Mouse (Mus musculus) erythroblast, embryonic 14.5 days (primary cell): ENCODE data around the gene M6pr. TPM values are rescaled to one million over a fixed set of nuclear protein-coding genes. Genes with fewer than 3 reads are reported as not detected.

Experiments
- H3K27me3 ChIP-seq: 2 replicates; pipeline ENCODE4 v1.6.1; 2012; ENCODE audit warnings: inconsistent platforms; ENCODE audit not compliant: control insufficient read depth
- H3K36me3 ChIP-seq: 2 replicates; pipeline ENCODE4 v1.6.1; 2012; ENCODE audit warnings: mild to moderate bottlenecking, inconsistent platforms; ENCODE audit not compliant: control insufficient read depth
- H3K4me1 ChIP-seq: 2 replicates; pipeline ENCODE4 v1.6.1; 2012; ENCODE audit warnings: inconsistent platforms; ENCODE audit not compliant: control insufficient read depth
- H3K4me3 ChIP-seq: replicated peaks from 2 replicates; pipeline ENCODE3; 2012; ENCODE audit warnings: moderate library complexity, mild to moderate bottlenecking, inconsistent platforms
- H3K9me3 ChIP-seq: 2 replicates; pipeline ENCODE4 v1.6.1; 2012; ENCODE audit warnings: low read length, inconsistent platforms, mixed read lengths; ENCODE audit not compliant: control insufficient read depth
- GATA1 ChIP-seq: IDR thresholded peaks from 2 replicates; pipeline ENCODE4 v1.6.1; 2012; ENCODE audit warnings: low read length, inconsistent platforms, mixed read lengths
- TAL1 ChIP-seq: IDR thresholded peaks from 3 replicates; pipeline ENCODE4 v1.6.1; 2012; ENCODE audit warnings: low read length, inconsistent platforms, mixed read lengths
- polyA plus RNA-seq: library from polyadenylated mRNA; stranded (reverse); fragments of >175 nt; gene quantifications from 2 replicates; pipeline ENCODE4 v1.2.3, GENCODE M21; 2012

The M6pr gene
- polyA plus RNA-seq, 1 experiment = 0.79 TPM

DNA sequence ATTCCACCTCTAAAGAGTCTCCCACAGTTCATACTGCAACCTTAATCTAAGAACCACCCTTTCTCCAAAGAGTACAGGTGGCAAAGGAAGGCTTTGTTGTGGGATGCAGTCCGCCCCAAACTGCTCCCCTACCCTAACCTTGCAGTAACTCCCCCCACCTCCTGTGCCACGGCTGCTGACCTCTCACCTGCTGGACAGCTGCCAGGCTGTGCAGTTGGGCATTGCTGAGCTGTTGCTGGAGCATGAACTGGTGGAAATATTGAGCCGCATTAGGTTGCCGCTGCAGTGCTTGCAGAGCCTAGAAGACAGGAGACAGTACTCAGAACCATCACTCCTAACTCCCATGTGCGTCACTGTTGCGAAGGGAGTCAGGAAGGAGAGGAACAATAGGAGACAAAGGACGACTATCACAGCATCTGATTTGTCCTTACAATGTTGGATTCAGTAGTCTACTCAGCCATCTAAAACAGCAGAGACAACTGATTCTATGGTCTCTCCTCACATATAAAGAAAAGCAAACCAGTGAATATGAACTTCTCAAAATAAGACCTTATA lies 26.3 kb downstream of the M6pr start:
- Histone ChIP-seq H3K36me3 (peaks cover 2% of the 10 kb centered on the region; the same call in 1 of the 2 replicates), H3K27me3 (peaks cover 19% of the 10 kb centered on the region), H3K9me3 (no peaks in the 10 kb centered on the region), H3K4me1 (peaks cover 8% of the 10 kb centered on the region), H3K4me3 (no peak overlapping the region)
- TF ChIP-seq GATA1 (no peak), TAL1 (no peak)

DNA sequence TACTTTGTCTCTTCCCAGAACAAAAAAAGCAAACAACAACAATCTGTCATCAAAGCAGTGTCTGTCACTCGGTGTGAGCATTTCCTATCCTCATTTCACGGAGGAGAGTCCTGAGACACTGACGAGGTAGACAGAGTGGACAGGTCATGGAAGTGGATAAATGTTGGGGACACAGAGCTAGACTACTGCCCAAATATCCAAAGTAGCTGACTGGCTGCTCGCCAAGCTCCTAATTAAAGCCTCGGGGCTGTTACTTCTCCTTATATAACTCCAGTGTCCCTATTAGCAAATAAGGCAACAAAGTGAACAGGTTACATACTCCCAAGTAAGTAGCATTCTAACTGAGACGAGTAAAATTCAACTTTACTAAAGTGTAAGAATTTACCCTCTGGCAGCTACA lies 29.0 kb downstream of the M6pr start:
- H3K4me1 ChIP-seq = peaks cover 15% of the 10 kb centered on the region
- H3K27me3 ChIP-seq = peaks cover 30% of the 10 kb centered on the region
- peaks cover 2% of the 10 kb centered on the region; the same call in 1 of the 2 replicates for H3K36me3 ChIP-seq
- TF ChIP-seq TAL1 (no peak), GATA1 (no peak)
- no peak overlapping the region for H3K4me3 ChIP-seq
- no peaks in the 10 kb centered on the region for H3K9me3 ChIP-seq

DNA sequence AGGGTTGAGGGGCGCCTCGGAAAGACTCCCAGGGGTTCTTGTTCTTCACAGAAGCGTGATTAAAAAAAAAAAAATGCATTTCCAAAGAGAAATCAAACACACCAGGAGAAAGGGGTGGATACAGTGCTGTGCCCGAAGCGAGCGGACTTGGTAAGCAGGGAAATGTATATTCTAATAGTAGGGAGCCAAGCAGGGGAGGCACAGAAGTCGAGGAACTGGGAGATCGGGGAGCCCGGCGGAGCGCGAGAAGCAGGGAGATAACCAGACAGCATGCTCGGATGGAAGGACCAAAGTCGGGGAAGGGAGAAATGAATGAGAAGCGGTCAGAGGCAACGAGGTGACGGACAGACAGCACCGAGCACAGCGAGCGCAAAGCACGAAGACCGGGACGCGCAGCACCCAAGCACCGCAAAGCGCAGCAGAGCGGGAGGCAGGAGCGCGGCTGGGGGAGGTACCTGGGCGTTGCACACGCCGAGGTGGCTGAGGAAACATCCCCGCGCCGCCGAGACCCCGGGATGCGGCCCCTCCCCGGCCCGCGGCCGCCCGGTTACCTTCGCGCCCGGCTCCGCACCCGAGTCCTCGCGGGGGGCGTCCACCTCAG lies 30.6 kb downstream of the M6pr start:
- H3K36me3 ChIP-seq = no peaks in the 10 kb centered on the region
- H3K27me3 ChIP-seq = peaks cover 30% of the 10 kb centered on the region
- TF ChIP-seq GATA1 (no peak), TAL1 (no peak)
- H3K4me1 ChIP-seq = peaks cover 15% of the 10 kb centered on the region
- peak overlapping the region; percentile 72 for H3K4me3 ChIP-seq
- no peaks in the 10 kb centered on the region for H3K9me3 ChIP-seq

DNA sequence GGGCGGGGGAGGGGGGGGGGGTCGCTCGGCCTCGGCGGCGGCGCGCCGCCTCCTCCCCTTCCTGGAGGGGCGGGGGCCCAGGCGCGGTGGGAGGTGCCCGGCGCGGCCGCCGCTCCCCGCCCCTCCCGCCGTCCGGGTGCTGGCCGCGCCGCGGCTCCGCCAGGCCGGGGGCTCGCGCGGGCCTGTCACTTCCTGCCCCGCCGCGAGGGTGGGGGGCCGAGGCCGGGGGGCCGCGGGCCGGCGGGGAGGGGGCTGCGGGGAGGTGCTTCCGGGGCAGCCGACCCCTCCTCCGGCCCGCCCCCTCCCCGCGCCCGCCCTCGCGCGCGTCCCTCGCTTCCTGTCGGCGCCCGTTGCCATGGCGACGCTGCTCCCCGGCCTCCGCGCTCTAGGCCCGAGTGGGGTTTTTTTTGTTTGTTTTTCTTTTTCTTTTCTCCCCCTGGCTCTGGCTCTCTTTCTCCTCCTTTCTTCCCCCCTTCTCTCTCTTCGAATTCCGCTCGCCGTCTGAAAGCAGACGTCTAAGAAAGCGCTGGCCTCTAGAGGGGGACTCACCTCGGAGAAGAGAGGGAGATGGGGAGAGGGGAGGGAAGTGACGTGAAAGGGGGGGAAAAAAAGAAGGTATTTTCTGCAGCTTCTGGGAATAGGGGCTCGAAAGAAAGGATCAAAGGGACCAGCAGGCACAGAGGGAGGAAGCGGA lies 31.3 kb downstream of the M6pr start:
- Histone ChIP-seq H3K27me3 (peaks cover 30% of the 10 kb centered on the region), H3K4me1 (peaks cover 15% of the 10 kb centered on the region), H3K4me3 (peak overlapping the region; percentile 72), H3K36me3 (no peaks in the 10 kb centered on the region), H3K9me3 (no peaks in the 10 kb centered on the region)
- TF ChIP-seq TAL1 (no peak), GATA1 (no peak)

DNA sequence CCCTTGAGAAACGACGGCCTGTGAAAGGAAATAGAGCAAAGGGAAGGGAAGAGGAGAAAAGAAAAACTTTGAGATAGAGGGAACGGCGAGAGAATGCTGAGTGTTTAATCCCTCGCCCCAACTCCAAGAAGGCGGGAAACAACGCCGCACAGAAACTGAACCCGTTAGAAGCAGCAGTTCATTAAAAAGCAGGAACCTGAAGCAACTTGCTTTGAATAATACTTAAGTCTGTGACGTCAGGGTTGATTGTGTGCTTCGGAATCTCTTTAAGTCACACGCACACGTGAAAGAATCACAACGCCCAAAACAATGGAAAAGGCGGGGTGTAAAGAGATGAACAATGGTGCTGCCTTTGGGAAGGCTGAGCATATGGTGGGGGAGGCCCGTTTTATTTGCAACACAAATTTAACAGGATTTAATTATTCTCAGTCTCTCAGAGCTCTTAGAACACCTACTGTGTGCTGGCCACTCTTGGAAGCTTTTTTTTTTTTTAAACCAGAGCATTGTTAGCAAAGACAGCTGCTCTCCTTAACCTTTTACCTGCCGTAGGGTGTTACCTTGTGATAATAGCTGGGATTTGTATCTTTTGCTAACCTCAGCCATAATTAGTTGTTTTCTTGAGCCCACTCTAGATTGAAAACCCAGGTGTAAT lies 32.0 kb downstream of the M6pr start, which contains the start of gene Phc1:
Gene Phc1 (minus strand): TSS at position 213 of the 652 bp plus-strand sequence.
- no peaks in the 10 kb centered on the region for H3K9me3 ChIP-seq
- peaks cover 15% of the 10 kb centered on the region for H3K4me1 ChIP-seq
- no peak for TF ChIP-seq GATA1
- TF ChIP-seq TAL1 = no peak
- no peaks in the 10 kb centered on the region for H3K36me3 ChIP-seq
- H3K27me3 ChIP-seq = peaks cover 30% of the 10 kb centered on the region
- peak within 1 kb of the TSS; percentile 72 for H3K4me3 ChIP-seq

DNA sequence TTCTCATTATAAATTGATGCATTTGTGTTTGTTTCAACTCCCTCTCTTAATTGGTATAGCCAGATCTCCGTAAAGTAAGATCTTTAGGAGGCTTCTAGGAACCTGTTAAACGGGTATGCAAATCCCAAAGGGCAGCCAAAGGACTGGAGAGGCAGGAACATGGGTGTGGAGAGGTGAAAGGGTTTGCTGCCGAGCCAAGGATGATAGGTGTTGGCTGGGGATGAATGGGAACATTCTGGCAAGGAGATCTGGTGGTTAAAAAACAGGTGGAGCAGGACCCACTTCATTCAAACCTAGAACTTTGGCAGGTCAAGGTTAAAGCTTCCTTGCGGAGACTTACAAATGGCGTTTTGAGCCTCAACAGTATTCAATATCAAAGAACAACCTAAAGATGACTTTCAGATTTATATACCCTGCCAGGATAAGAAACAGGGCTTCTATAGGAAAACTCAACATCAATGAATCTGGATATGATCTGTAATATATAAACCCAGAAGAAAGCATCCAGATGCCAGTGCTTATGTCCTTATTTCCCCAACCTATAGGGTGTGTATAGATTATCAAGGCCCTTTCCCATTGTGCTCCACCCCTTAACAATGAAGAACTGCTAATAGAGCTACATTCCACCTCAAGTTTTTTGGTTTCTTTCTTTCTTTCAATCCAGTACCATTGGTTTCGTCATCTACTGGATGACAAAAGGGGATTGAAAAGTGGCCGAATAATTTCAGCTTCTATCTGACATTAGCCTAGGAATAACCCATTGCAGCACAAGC lies 32.7 kb downstream of the M6pr start:
- no peaks in the 10 kb centered on the region for H3K36me3 ChIP-seq
- H3K4me1 ChIP-seq = peaks cover 15% of the 10 kb centered on the region
- H3K9me3 ChIP-seq = no peaks in the 10 kb centered on the region
- no peak overlapping the region for H3K4me3 ChIP-seq
- peaks cover 30% of the 10 kb centered on the region for H3K27me3 ChIP-seq
- TF ChIP-seq TAL1 (no peak), GATA1 (no peak)

DNA sequence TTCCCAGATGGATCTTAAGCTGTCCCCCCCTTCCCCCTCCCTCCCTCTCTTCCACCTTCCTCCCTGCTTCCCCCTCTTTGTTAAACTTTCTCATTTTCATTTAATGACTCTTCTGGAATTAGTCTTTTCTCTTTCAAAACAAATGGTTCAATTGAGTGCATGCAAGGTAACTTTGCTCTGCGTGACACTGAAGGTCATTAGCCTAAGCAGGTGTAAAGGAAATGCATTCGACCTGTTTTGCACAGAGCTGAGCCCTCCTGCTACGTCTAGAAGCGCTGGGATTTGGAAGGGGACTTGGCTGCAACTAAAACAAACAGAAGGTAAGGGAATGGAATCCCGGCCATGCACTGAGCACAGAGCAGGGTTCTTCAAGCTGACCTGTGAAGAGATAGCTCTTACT lies 33.6 kb downstream of the M6pr start:
- no peak for TF ChIP-seq TAL1
- TF ChIP-seq GATA1 = no peak
- Histone ChIP-seq H3K4me1 (peaks cover 15% of the 10 kb centered on the region), H3K27me3 (peaks cover 30% of the 10 kb centered on the region), H3K9me3 (no peaks in the 10 kb centered on the region), H3K4me3 (no peak overlapping the region), H3K36me3 (no peaks in the 10 kb centered on the region)

DNA sequence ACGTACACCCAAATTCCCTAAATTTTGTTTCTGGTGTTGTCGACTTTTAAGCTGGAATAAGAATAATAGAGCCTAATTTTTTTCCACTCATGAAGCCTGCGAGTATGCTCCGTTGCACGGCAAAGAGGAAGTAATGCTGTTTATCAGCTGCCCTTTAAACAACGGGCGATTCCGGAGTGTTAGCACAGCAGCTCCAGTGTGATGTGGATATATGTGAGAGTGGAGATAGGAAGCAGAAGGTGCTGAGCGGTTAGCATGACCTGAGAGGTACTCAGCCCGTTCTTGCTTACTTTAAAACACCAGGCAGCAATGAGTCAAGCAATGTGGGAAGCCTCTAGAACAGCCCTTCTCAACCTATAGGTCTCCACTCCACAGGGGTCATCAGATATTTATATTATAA lies 35.2 kb downstream of the M6pr start:
- Histone ChIP-seq H3K9me3 (no peaks in the 10 kb centered on the region), H3K4me1 (peaks cover 14% of the 10 kb centered on the region), H3K27me3 (peaks cover 18% of the 10 kb centered on the region), H3K4me3 (no peak overlapping the region), H3K36me3 (no peaks in the 10 kb centered on the region)
- TF ChIP-seq GATA1 (no peak), TAL1 (no peak)
